Mouse (Mus musculus) midbrain, embryonic 13.5 days (tissue): ENCODE measurements around the gene Sema5a. TPM values are rescaled to one million over a fixed set of nuclear protein-coding genes. Genes with fewer than 3 reads are reported as not detected.
A peak's percentile ranks its signal among the peaks of the same experiment; 100 is the strongest.

ENCODE experiments used
- ATAC-seq: fragments of 200-750 bp; cut with Nextera tagmentation; 2 replicates; pipeline ENCODE4 v1.8.0; 2017; ENCODE audit warnings: mild to moderate bottlenecking, moderate TSS enrichment, moderate library complexity
- H3K27ac ChIP-seq: fragments of 300-500 bp; sonication (generic); 2 replicates; pipeline ENCODE4 v1.5.1; 2015; ENCODE audit warnings: inconsistent platforms, mild to moderate bottlenecking, moderate library complexity
- H3K27me3 ChIP-seq: fragments of 300-500 bp; sonication (generic); 2 replicates; pipeline ENCODE4 v1.6.1; 2015; ENCODE audit warnings: mild to moderate bottlenecking, inconsistent platforms
- H3K36me3 ChIP-seq: fragments of 300-500 bp; sonication (generic); 2 replicates; pipeline ENCODE4 v1.6.1; 2015; ENCODE audit warnings: mild to moderate bottlenecking, inconsistent platforms
- H3K4me1 ChIP-seq: fragments of 300-500 bp; sonication (generic); replicated peaks from 2 replicates; pipeline ENCODE4 v1.6.1; 2015; ENCODE audit warnings: inconsistent platforms
- H3K4me2 ChIP-seq: fragments of 300-500 bp; sonication (generic); replicated peaks from 2 replicates; pipeline ENCODE4 v1.6.1; 2015; ENCODE audit warnings: moderate library complexity, mild to moderate bottlenecking, inconsistent platforms
- H3K4me3 ChIP-seq: fragments of 300-500 bp; sonication (generic); replicated peaks from 2 replicates; pipeline ENCODE4 v1.5.1; 2015; ENCODE audit warnings: mild to moderate bottlenecking, inconsistent platforms
- H3K9ac ChIP-seq: fragments of 300-500 bp; sonication (generic); replicated peaks from 2 replicates; pipeline ENCODE4 v1.6.1; 2015; ENCODE audit warnings: mild to moderate bottlenecking, inconsistent platforms
- H3K9me3 ChIP-seq: fragments of 300-500 bp; sonication (generic); 2 replicates; pipeline ENCODE4 v1.6.1; 2016; ENCODE audit warnings: mild to moderate bottlenecking, inconsistent platforms
- WGBS: fragments of 180-500 bp; shearing (Covaris S2); methylation state at CpG from one replicate; pipeline ENCODE4 v1.1.7; 2015; 5-methylcytosine and 5-hydroxymethylcytosine counted together
- polyA plus RNA-seq: library from polyadenylated mRNA; unstranded; fragments of >200 nt; fragmentation: Nextera tagmentation; extraction: Ambion mirVana; gene quantifications from 2 replicates; pipeline ENCODE4 v1.2.1, GENCODE M21; 2015

Sema5a gene
- polyA plus RNA-seq, 1 experiment from 2014 or later = 5.4 TPM

DNA sequence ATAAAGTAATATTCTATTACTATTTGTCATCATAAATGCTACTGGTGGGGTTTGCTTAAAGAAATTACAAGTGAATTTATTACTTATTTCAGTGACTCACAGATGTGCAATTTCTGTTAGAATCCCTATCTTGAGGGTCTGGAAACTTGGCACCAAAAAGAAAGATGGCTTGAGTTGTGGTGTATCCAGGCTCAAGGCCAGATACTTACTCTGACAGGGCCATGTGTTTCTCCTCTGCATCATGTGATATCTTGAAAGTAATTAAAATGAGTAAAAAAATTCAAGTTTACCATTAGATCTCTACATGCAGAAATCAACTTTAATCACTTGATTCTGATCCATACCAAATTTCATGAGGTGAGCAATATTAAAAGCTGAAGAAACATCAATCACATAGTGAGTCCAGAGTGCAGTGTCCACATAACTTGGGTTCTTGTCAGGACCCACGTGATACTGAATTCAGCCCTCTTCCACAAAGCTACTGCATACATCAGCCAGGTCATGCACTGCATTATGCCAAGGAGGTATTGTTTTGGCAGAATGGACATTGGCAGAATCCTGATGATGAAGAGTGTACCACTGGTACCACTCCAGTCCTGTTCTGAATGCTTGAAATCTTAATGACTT is 402.6 kb downstream of the Sema5a start:
- WGBS = 62% methylated on average over 1 of the region's 1 CpGs

DNA sequence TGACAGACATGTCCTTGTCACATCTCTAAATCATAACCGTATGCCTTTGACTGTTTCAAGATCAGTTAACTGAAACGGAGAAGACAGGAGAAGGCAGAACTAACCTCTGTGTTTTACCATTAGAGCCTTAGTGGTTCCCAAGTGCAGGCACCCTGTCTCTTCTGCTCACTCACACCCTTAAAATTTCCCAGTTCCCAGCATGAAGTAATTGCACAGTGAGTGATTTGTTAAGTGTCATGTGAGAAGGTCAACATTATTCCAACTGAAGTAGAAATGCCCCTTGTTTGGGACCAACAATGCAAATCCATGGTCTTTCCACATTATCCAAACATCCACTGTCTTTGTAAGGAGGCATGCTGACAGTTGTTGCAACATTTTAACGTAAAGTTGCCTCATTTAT is 409.4 kb downstream of the Sema5a start:
- Histone ChIP-seq H3K27me3 (no peaks in the 10 kb centered on the region), H3K36me3 (no peaks in the 10 kb centered on the region), H3K9me3 (no peaks in the 10 kb centered on the region), H3K4me1 (no peaks in the 10 kb centered on the region), H3K4me2 (no peak overlapping the region), H3K27ac (no peak overlapping the region), H3K4me3 (no peak overlapping the region), H3K9ac (no peak overlapping the region)
- ATAC-seq = no peak
- WGBS = 86% methylated on average over 3 of the region's 3 CpGs

More for the DNA sequence above, 402.6 kb downstream of the Sema5a start:
- no peaks in the 10 kb centered on the region for H3K9me3 ChIP-seq
- H3K4me1 ChIP-seq = no peaks in the 10 kb centered on the region
- no peak for ATAC-seq
- no peaks in the 10 kb centered on the region for H3K27me3 ChIP-seq
- no peaks in the 10 kb centered on the region for H3K36me3 ChIP-seq
- H3K9ac ChIP-seq = no peak overlapping the region
- H3K4me2 ChIP-seq = no peak overlapping the region
- no peak overlapping the region for H3K4me3 ChIP-seq
- H3K27ac ChIP-seq = no peak overlapping the region

DNA sequence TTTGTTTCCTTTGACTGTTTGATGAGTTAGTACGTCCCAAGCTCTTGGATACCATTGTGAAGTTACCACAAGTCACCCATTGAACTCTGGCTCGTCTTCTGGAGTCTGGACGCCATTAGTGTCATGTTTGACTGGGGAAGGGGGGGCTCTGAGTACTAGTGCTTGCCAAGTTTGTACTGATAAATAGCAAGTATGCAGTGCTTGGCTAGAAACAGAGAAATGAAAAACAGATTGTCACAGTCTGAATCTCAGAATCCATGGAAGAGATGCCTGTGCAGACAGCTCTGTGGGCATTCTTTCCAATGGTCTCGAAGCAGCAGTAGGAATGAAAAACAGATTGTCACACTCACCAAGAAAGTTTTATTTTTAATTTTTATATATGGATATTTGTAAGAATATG is 411.4 kb downstream of the Sema5a start:
- H3K4me1 ChIP-seq = no peaks in the 10 kb centered on the region
- H3K9me3 ChIP-seq = no peaks in the 10 kb centered on the region
- no peak overlapping the region for H3K4me3 ChIP-seq
- 82% methylated on average over 4 of the region's 4 CpGs for WGBS
- no peak overlapping the region for H3K9ac ChIP-seq
- H3K36me3 ChIP-seq = no peaks in the 10 kb centered on the region
- ATAC-seq = no peak
- H3K27me3 ChIP-seq = no peaks in the 10 kb centered on the region
- H3K27ac ChIP-seq = no peak overlapping the region
- no peak overlapping the region for H3K4me2 ChIP-seq

DNA sequence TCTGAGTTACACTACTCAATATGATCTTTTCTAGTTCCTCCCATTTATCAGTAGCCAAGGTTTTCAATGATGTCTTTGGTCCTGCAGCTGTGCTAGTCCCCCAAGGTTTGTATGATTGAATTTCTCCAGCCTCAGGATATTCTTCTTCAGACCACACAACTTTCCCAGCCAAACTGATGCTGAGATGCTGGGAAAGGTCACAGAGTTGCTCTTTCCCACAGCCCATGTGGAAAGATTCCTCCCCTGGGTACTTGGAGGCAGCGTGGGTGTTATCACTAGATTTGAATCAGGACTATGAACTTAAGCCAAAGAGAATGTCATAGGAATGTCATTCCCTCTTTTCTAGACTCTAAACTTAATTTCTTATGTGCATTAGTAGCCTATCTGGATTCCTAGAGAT is 431.8 kb downstream of the Sema5a start:
- H3K4me2 ChIP-seq = no peak overlapping the region
- no peaks in the 10 kb centered on the region for H3K27me3 ChIP-seq
- no peaks in the 10 kb centered on the region for H3K36me3 ChIP-seq
- H3K9me3 ChIP-seq = no peaks in the 10 kb centered on the region
- no peak overlapping the region for H3K27ac ChIP-seq
- WGBS = 97% methylated on average over 1 of the region's 1 CpGs
- H3K4me1 ChIP-seq = no peaks in the 10 kb centered on the region
- no peak for ATAC-seq
- H3K9ac ChIP-seq = no peak overlapping the region
- H3K4me3 ChIP-seq = no peak overlapping the region

DNA sequence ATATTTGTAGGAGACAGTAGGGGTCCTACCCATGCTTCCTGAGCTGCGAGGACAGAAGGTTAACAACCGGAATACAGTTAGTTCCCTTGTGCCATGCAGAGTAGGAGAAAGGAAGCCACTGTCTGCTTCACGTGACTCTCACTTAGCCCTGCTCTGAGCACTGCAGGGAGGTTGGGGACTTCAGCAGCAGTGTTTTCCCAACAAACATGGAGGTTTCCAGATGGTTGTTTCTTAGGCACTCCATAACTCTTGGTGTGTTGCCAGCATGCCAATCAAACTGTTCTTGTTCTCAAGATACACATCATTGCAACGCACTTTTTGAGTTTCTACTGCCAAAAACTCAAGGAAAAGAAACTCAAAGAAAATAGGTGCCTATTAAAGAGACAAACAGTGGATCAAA is 440.5 kb downstream of the Sema5a start:
- no peak overlapping the region for H3K9ac ChIP-seq
- no peaks in the 10 kb centered on the region for H3K4me1 ChIP-seq
- H3K27ac ChIP-seq = no peak overlapping the region
- H3K27me3 ChIP-seq = no peaks in the 10 kb centered on the region
- ATAC-seq = no peak
- no peak overlapping the region for H3K4me3 ChIP-seq
- H3K4me2 ChIP-seq = no peak overlapping the region
- no peaks in the 10 kb centered on the region for H3K9me3 ChIP-seq
- WGBS = 86% methylated on average over 4 of the region's 4 CpGs
- H3K36me3 ChIP-seq = no peaks in the 10 kb centered on the region

DNA sequence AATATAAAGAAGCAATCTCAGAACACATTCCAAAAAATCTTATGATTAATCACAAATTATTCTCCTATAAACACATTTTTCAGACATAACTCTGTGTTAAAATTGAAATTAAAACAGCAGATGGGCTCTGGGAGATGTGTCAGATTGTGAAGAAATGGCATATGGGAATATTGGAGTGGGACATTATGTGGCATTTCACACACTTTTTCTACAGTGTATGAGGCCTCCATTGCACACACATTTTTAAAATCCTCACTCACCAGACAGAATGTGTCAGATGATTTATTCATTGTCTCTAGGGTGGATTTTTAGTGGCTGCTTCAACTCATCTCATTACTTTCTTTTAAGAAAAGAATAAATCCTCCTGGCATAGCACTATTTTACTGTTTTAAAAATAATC is 446.4 kb downstream of the Sema5a start:
- Histone ChIP-seq H3K4me2 (no peak overlapping the region), H3K27ac (no peak overlapping the region), H3K9ac (no peak overlapping the region), H3K36me3 (no peaks in the 10 kb centered on the region), H3K4me3 (no peak overlapping the region), H3K4me1 (no peaks in the 10 kb centered on the region), H3K27me3 (no peaks in the 10 kb centered on the region), H3K9me3 (no peaks in the 10 kb centered on the region)
- ATAC-seq = no peak

DNA sequence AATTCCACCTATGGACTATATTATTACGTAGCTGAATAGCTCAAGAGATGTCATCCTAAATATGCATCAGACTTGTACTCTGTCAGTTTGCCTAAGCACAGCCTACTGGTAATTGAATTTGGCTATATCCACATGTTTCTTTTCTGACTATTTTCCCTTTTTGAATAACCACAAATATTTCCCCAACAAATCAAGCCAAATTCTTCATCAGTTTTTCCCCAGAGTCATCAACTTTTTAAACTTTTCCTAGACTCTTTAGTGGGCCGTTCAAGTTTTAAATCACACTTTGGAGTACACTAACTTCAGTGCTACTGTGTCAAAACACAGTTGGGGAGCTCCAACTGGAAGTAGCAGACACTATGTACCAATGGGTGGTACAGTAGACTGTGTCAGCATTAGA is 448.4 kb downstream of the Sema5a start:
- no peak overlapping the region for H3K4me2 ChIP-seq
- no peak overlapping the region for H3K27ac ChIP-seq
- H3K36me3 ChIP-seq = no peaks in the 10 kb centered on the region
- no peak overlapping the region for H3K9ac ChIP-seq
- 92% methylated on average over 2 of the region's 2 CpGs for WGBS
- no peak overlapping the region for H3K4me3 ChIP-seq
- H3K9me3 ChIP-seq = no peaks in the 10 kb centered on the region
- H3K27me3 ChIP-seq = no peaks in the 10 kb centered on the region
- no peak for ATAC-seq
- H3K4me1 ChIP-seq = no peaks in the 10 kb centered on the region

DNA sequence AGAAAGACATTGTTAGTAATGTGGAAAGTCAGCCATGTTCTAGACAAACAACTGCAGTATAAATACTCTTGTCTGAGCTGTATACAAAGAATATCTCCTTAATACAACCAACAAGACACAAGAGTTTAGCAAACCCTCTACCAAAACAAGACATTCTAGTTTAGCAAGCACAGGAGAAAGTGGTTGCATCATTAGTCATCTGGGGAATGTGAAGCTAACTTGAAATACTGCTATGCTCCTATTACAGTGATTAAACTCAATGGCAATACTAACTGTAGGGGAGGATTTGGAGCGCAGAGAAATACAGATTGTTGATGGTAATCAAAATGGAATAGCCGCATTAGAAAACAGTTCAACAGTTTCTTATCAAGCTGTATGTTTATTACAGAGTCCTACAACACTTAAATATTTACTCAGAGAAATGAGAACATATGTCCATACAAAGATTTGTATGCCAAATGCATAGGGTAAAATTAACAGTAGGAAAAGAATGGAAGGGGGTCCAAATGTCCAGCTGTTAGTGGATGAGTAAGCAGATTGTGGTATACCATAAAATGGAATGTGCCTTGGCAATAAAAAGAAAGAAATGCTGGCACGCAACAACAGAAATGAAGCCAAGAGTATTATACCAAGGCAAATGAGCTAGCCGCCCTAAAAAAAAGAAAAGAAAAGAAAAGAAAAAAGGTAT is 472.8 kb downstream of the Sema5a start:
- H3K4me1 ChIP-seq = no peaks in the 10 kb centered on the region
- H3K4me3 ChIP-seq = no peak overlapping the region
- no peaks in the 10 kb centered on the region for H3K9me3 ChIP-seq
- no peak overlapping the region for H3K27ac ChIP-seq
- no peak for ATAC-seq
- WGBS = 96% methylated on average over 4 of the region's 4 CpGs
- H3K36me3 ChIP-seq = no peaks in the 10 kb centered on the region
- no peaks in the 10 kb centered on the region for H3K27me3 ChIP-seq
- H3K4me2 ChIP-seq = no peak overlapping the region
- no peak overlapping the region for H3K9ac ChIP-seq

DNA sequence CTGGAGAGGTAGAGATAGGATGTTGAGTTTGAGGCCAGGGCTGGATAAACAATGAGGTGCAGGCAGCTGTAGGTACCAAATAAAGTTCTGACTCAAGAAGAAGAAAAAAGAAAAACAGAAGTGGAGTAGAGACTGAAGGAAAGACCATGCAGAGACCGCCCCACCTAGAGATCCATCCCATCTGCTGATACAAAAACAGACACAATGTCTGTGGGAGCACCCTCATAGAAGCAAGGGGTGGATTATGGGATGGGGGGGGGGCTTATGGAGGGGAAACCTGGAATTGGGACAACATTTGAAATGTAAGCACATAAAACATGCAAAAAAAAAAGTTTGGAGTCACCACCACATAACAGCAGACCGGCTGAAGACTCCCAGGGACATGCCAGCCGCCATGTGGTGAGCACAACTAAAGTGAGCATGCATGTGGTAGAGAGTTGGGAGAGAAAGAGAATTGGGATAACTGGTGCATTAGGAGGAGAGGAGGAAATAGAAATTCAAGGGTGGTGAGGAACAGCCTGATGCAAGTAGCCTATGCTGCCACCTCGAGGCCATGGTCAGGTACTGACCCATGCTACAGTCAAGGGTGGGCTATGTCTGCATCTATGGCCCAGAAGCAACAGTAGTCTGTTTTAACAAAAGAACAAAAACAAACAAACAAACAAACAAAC is 473.8 kb downstream of the Sema5a start:
- 38% methylated on average over 4 of the region's 4 CpGs for WGBS
- Histone ChIP-seq H3K4me2 (no peak overlapping the region), H3K4me1 (no peaks in the 10 kb centered on the region), H3K4me3 (no peak overlapping the region), H3K9me3 (no peaks in the 10 kb centered on the region), H3K9ac (no peak overlapping the region), H3K27me3 (no peaks in the 10 kb centered on the region), H3K36me3 (no peaks in the 10 kb centered on the region), H3K27ac (no peak overlapping the region)
- ATAC-seq = peak; percentile 97

DNA sequence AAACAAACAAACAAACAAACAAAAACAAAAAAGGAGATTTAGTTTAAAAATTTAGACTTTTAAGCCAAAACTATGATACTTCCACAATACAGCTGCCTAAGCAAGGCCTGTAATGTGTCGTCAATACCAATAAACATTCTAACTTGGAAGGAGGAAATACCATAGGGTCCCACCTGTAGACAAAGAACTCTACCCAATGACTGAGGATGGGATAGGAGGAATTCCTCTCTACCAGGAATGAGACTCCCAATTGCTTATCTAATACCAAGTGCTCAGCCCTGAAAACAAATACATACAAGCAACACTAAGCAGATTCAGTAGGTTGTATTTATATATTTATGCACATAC is 474.3 kb downstream of the Sema5a start:
- 97% methylated on average over 1 of the region's 1 CpGs for WGBS
- Histone ChIP-seq H3K27me3 (no peaks in the 10 kb centered on the region), H3K9ac (no peak overlapping the region), H3K4me2 (no peak overlapping the region), H3K4me3 (no peak overlapping the region), H3K9me3 (no peaks in the 10 kb centered on the region), H3K36me3 (no peaks in the 10 kb centered on the region), H3K27ac (no peak overlapping the region), H3K4me1 (no peaks in the 10 kb centered on the region)
- ATAC-seq = peak; percentile 73; the same call in 1 of the 2 replicates

DNA sequence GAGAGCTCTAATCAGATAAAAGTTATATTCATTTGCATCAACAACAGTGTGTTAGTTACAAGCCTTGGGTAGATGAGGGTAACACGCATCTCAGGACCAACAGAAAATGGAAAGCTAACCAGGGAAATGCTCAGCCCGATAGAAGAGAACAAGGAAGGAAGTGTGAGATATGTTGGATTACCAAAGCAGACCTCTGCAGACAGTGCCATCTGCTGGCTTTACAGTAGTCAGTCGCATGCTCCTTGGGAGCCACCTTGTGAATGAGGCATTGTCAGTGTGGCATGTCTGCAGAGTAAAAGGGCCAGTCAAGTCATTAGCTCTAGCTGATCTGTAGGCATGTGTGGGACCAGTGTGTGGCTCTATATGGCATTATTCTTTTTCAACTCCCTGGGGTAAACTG is 486.2 kb downstream of the Sema5a start:
- no peak overlapping the region for H3K9ac ChIP-seq
- 39% methylated on average over 3 of the region's 3 CpGs for WGBS
- H3K9me3 ChIP-seq = no peaks in the 10 kb centered on the region
- no peaks in the 10 kb centered on the region for H3K4me1 ChIP-seq
- H3K4me3 ChIP-seq = no peak overlapping the region
- peak; percentile 70 for ATAC-seq
- H3K4me2 ChIP-seq = no peak overlapping the region
- H3K27ac ChIP-seq = no peak overlapping the region
- no peaks in the 10 kb centered on the region for H3K36me3 ChIP-seq
- no peaks in the 10 kb centered on the region for H3K27me3 ChIP-seq
